Mouse (Mus musculus): Measurements from ENCODE around the gene Mrm3.
"Not testable (repeated sequence)": the region's sequence is repeated elsewhere in the genome, so short reads cannot be mapped to it uniquely, and the experiment has no call there.

The Mrm3 gene

DNA sequence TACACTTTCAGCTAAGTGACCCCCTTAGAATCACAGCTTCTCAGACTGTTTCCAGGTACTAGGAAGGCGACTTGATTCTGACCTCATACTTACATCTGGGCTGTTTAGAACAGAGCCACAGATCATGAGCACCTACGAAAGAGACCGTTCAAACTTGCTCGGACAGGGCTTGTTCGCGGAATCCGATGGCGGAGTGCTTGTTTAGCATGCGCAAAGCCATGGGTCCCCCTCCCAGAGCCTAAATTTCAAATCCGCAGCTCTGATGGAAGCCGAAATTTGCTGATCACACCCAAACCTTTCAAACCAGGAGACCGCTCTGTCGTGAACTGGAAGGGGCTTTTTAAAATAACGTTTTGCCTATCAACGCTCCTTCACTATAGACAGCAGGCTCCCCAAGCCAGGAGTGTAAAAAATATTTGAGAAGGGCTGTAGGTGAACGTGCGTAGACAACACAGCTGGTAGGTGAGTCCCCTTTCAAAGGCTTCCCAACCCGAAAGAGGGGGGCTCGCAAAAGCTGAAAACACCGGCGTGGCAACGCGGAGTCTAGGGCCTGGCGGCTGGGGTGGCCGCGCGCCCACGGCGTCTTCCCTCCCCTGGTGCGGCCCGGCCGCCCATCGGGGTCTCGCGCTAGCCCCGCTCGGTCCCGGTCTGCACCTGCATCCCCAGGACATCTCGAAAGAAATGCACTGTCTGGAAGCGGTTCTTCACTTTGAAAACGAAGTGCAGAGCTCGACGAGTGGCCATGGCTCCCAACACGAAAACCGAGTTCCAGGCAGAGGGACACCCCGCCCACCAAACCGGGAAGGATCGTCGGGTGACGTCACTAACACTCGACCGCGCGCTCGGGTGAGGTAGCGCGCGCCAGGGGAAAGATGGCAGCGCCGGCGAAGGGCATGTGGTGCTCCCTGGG is at the start of gene Mrm3, which contains the start of gene Glod4:
Mrm3 (plus strand) TSS at position 815 of the 910 bp plus-strand sequence.
Glod4 (minus strand) TSS at position 825 of the 910 bp plus-strand sequence.
- peak; percentile 76 for DNase-seq (ENCODE audit: low spot score)

DNA sequence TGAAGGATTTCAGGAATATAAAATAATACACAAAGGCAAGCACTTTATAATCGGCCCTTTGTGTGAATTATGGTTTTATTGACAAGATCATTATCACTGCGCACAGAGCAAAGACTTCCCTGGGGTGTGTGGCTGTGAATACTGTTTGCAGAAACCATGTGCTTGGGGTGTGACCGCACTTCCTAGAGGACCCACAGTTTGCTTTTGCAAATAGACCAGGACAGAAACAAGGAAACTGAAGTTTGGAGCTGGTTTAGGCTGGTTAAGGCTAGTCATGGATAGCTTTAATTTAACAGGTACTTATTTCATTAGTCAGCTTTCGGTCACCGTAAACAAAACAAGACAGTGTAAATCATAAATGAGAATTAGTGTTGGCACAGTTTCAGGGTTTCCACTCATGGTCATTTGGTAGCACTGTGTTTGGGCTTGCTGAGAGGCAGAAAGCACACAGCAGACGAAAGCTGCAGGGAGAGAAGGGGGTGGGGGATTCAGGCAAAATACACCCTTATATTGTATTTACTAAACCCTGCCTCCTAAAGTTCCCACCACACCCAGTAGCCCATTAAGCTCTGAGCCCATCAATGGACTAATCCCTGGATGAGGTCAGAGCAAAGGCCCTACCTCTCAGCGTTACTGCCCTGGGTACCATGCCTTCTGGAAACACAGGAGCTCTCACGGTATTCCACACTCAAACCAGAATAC is 47.1 kb upstream of the Mrm3 start:
- DNase-seq (ENCODE audit: low spot score) = no peak

DNA sequence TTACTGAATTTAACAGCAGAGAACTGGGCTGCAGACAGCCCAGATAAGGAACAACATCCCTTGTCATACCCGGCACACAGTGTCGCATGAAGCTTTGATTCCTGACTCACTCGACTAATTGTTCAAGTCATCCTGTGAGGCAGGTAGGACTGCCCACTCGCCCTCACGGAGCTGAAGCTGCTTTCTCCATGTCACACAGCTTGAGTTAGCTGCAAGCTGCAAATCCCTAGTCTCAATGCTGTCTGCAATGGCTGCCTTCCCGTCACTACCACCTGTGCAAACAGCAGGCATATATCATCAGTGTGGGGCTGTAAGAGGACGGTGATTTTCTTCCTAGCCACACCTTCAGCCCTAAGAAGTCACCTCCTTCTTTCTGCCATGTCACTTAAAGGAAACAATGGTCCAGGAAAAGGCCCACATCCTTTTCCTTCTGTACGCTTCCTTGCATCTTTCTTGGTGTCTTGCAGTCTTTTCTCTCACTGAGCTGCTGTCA is 46.5 kb upstream of the Mrm3 start:
- DNase-seq (ENCODE audit: low spot score) = no peak

DNA sequence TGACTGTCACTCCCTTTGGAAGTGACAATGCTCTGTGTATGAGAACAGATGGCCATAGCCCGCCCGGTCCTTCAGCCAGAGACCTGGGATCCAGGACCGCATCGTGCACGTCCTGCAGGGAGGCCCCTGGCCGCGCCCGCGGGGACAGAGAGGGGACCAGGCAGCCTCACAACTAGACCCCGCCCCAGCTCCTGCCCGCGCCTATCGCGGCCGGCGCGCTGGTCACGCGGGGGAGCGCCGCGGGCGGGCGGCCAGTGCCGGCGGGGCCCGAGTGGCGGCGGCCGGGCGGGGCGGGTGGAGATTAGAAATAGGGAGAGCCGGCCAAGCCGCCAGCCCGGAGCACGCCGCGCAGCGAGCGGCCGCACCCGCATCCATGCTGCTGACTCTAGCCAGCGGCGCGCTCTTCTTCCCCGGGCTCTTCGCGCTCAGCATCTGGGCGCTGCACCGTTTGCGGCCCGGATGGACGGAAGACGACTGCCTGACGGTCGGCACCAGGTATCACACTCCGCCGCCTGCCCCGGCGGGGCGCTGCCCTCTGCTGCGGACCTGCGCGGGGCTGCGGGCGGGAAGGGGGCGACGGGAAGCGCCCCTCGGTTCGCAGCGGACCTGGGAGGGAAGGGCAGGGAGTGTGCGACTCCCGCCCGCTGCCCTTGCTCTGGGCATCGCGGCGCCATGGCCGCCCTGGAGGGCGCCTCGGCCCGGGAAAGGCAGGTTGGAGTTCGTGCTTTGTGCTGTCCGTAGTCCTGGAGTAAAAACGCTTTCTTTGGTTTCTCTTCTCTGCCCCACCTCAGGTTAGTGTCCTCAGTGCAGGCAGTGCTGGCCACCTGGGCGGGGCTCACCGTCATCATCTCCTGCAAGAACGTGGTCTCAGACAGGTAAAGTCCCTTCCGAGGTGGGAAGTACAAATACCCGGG is 41.5 kb upstream of the Mrm3 start:
- peak; percentile 40 for DNase-seq (ENCODE audit: low spot score)

DNA sequence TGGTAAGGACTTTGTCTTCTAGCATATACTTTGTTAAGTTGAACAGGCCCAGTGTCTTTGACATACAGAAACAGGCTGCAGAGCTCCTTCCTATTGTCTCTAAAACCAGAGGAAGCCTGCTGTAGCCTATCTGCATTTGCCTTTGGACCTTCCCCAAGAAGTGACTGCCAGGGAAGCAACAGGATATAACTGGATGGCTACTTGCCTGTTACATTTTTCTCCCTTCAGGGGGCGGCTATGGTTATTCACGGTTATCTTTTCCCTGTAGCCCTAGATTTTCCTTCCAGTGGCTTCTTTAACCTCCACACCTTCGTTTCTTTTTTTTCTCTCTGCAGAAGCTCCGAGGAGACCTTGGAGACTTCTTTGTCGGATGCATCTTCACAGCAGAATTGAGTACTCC is 36.7 kb upstream of the Mrm3 start:
- no peak for DNase-seq (ENCODE audit: low spot score)

DNA sequence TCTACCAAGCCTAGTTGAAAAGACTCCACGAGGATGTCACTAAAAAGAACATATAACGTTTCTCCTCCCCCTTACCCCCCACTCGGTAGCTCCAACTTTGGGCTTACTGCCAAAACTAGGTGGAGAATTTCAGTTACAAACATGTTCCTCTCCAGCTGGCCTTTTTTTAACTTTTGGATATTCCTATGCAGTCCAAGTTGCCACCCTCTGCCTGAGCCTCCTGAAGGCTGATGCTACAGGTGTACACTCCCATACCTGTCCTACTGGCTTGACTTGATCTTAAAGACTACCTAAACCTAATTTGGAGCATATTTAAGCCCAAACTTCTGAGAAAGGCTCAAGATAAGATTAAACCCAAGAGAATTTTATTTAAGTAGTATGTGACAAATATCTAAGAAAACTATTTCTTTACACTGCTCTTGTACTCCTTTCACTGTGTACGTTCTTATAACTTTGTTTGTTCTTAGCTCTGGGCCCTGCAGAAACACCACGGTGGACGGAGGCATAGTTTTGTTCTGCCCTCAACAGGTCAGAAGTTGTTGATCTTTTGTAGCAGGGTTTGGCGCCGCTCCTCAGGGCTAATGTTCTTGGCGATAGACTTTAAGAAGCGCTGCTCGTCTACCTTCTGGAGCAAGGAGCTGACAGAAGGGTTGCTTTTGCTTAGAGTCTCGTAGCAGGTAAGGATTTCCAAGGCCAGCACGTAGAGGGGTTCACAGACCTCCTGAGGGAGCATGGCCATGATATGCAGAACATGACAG is 33.1 kb upstream of the Mrm3 start:
- no peak for DNase-seq (ENCODE audit: low spot score)

DNA sequence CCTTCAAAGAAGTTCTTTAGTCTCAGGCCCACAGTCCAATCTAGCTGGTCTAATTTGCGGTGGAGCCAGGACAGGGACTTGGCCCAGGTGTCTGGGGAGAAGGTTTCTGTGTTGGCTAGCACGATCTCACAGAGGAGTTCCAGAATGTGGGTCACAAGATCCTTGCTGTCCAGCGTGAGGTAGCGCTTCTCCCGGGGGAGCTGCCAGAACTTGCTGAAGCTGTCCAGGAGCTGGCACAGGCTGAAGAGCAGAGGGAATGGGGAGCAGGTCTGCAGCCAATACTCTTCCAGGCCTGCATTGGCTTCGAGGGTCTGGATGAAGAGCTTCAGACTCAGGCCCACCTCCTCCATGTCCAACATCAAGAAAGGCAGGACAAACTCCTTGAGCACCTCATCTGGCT is 31.9 kb upstream of the Mrm3 start:
- DNase-seq (ENCODE audit: low spot score) = not testable (repeated sequence)

DNA sequence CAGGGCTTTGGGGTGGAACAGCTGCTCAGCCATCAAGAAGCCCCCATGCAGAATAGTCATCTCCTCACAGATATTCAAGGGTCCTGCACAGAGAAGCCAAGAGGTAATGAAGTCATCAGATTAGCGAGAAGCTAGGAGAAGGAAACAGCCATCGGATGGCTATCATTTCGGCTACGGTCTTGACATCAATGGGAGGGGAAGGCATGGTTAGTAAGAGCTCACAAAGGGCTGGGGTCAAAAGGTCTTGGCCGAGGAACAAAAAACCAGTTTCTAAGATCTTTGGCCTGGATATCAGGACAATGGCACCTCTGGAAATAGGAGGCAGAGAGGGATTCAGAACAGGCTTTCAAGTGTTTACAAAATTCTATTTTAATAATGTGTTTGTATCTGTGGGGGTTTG is 29.7 kb upstream of the Mrm3 start:
- no peak for DNase-seq (ENCODE audit: low spot score)

DNA sequence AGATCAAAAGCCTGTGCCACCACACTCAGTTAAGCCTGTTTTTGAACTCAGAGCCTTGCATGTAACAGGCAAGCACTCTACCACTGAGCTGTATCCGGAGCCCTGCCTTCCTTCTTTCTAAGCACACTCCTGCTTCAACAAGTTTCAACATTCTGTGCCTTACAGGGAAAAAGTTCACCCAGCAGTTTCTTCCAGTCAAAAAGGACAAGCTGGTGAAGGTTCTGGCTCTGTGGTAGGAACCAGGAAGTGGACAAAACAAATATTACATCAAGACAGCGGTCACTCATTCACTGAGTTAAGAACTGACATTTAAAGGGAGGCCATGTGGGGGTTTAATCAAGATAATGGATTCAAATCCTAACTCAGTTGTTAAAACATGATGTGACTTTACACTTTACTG is 28.5 kb upstream of the Mrm3 start:
- DNase-seq (ENCODE audit: low spot score) = no peak

DNA sequence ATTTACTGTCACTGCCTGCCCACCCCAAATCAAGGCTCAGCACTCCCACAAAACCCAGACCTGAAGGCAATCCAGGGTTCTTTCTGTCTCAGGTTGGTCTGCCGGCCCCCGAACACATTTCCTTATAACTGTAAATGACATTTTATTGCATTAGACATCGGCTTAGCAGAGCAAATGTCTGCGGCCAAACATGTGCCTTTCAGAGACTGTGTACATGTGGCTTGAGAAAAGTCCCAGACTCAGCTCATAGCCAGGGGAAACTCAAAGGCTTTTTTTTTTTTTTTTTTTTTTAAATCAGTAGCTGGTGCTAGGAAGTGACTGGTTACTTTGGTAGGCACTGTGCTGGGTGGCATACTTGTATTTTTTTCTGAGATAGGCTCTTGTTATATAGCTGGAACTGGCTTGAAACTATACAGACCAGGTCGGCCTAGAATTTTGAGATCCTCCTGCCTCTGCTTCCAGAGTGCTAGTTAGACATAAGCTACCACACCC is 27.4 kb upstream of the Mrm3 start:
- DNase-seq (ENCODE audit: low spot score) = no peak

DNA sequence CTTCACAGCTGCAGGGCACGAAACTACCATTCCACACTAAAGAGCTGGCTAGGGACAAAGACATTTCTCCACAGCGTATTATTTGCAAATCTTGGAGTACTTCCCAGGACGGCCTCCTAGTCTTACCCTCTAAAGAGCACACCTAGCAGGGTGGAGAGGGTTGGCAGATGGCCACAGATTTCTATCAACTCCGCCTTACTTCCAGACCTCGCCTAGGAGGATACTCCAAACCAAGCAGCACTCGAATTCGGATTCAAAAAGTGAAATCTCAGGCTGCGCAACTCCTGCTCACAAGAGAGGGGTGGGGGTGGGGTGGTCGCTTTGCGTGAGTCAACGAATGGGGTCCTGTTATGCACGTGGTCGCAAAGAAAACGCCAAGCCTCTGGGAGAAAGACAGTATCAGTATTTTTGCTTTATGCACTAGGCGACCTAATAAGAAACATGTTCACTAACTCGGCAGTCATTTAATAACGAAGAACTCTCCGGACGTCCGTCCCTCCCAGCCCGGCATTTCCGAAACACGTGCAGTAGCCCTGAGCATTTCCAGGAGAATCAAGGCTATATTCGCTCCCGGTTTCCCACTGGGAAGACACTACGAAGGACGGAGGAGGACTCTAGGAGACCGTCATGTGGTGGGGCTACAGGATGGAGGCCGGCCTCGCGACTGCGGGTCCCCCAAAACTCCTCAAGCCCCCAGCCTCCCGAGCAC is 26.7 kb upstream of the Mrm3 start:
- no peak for DNase-seq (ENCODE audit: low spot score)

DNA sequence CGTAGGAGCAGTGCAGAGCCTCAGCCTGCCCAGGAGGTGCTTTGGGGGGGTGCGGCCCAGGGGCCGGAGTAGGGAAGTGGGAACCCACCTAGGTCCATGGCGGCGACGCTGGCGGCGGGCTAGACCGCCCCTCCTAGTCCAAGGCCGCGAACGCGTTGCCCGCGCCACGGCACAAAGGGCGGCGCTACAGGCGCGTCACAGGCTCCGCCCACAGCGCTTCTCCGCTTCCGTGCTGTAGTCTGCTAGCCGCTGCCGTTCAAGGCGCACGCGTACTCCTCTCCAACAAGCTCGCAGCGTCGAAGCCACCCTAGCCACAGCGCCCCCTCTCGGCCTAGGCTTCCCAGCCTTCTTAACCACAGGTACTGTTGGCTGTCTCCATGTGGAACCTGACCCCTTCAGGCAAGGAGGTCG is 26.1 kb upstream of the Mrm3 start, which contains the start of the genes Dbil5 and Gemin4:
Dbil5 (plus strand) TSS at position 219 of the 411 bp plus-strand sequence.
Gemin4 (minus strand) TSS at position 275 of the 411 bp plus-strand sequence.
- peak; percentile 90 for DNase-seq (ENCODE audit: low spot score)

DNA sequence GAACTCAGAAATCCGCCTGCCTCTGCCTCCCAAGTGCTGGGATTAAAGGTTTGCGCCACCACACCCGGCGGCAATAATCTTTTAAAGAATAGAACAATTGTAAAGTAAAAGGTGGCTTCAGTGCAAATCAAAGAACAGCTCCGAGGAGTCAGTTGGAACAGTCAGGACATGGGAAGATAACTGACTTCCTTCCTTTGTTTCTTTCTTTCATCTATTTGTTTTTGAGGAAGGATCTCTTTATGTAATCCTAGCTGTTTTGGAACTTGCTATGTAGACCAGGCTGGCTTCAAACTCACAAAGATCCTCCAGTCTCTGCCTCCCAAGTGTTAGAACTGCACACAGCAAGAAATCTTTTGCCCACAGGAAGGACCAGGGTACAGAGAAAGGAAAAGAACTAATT is 18.9 kb upstream of the Mrm3 start:
- no peak for DNase-seq (ENCODE audit: low spot score)

DNA sequence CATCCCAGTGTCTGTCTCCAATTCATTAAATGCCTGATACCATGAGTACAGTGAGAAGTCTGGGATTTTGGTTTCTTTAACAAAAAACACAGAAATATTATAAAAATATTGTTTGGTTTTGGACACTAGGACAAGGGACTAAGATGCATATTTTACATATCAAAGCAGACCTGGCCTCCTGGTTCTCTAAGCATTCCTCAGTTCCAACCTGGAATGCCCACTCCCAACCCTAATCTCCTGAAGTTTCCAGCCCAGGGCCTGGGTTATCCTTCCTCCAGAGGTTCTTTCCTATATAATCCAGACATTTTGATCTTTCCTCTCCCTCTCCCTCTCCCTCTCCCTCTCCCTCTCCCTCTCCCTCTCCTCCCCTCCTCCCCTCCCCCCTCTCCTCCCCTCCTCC is 18.5 kb upstream of the Mrm3 start:
- DNase-seq (ENCODE audit: low spot score) = no peak

DNA sequence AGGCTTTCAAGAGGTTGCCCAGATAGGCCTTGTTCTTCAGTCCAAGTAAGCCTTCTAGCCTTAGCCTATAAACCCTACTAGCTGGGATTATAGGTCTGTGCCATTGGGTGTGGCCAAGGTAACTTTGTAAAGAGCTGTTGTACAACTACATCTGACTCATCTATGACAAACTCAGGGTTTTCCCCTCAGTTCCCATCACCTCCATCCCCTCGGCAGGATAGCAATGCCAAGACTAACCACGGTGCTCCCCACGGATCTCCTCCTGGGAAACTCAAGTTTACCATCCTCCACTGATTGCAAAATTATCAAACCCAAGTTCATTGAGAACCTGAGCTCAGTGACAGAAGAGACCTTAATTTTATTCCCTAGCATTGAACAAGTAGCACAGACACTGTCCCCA is 7.4 kb upstream of the Mrm3 start:
- DNase-seq (ENCODE audit: low spot score) = no peak

DNA sequence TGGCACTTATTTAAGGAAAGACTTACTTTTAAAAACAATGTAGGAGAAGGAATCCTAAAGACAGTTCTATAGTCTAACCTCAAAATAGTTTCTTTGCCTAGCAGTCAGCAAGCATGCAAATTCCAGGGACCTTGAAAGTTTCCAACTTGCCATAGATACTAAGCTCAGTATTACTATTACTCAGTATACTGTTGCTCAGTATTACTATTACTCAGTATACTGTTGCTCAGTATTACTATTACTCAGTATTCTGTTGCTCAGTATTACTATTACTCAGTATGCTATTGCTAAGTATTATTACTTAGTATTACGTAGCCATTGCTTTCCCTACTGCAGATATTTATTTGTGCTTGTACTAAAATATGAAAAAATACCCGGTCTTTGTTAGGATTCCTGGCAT is 3.8 kb upstream of the Mrm3 start:
- DNase-seq (ENCODE audit: low spot score) = no peak

DNA sequence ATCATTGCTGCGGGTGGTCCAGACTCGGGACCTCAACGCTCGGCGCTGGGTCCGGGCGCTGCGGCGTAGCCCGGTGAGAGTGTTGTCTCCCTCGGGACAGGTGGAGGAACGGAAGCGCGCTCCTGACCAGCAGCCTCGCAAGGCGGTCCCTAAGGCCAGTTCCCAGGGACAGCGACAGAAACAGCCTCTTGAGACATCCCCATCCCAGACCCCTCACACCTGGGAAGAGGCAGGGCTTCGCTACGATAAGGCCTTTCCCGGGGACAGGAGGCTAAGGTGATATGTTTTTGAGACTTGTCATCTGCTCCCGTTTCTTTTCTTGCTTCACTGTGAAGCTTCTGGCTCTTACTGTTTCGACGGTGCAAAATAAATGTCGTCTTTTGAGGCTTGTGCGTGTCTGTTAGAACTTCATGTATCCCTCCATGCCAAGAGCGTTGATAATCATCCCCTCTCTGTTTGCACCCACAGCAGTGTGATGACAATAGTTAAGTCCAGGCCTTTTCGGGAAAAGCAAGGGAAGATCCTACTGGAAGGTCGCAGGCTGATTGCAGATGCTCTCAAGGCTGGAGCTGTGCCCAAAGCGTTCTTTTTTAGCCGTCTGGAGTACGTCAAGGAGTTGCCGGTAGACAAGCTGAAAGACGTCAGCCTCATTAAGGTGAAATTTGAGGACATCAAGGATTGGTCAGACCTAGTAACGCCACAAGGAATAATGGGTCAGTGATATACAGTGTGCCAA is 464 bp downstream of the Mrm3 start:
- DNase-seq (ENCODE audit: low spot score) = no peak

DNA sequence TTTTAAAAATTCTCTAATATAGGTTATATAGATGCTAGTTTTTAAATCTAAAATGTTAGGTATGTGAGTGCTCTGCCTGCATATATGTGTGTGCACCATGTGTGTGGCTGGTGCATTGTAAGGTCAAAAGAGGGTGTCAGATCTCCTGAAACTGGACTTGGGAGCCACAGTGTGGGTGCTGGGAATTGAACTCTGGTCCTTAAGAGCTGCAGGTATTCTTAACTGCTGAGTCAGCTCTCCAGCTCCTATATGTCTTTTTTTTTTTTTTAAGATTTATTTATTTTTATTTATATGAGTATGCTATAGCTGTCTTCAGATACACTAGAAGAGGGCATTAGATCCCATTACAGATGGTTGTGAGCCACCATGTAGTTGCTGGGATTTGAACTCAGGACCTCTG is 2.9 kb downstream of the Mrm3 start:
- DNase-seq (ENCODE audit: low spot score) = no peak

DNA sequence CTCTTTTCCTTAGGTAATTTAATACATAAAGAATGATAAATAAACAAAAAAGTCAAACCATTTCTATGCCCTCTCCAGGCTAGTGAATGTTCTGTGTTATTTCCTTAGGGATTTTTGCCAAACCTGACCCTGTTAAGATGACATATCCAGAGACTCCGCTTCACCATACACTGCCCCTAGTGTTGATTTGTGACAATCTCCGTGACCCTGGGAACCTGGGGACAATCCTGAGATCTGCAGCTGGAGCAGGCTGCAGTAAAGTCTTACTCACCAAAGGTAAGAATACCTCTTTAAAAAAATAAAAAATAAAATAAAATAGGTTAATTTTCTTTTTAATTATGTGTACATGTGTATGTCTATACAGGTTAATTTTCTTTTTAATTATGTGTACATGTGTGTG is 3.7 kb downstream of the Mrm3 start:
- DNase-seq (ENCODE audit: low spot score) = no peak

DNA sequence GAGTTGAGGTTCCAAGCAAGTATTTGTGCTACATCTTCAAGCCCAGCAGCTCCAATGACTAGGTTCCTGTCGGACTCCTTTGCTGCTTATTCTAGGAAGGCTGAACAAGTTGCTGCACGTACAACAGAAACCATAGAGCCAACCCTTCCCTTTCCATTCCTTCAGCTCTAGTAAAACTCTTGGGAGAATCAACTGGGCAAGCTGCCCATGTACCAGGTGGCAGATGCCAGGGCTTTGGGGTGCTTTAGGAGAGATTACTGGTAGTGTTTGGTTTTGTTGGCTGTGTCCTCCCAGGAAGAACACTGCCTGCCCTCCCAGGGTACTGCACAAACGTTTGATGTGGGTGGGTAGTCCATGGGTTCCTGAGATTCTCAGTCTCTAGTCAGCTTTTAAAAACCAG is 8.5 kb downstream of the Mrm3 start:
- no peak for DNase-seq (ENCODE audit: low spot score)
